Mouse (Mus musculus): Measurements from ENCODE around the gene Tenm4. TPM values are rescaled to one million over a fixed set of nuclear protein-coding genes. Genes with fewer than 3 reads are reported as not detected.
"Not testable (repeated sequence)": the region's sequence is repeated elsewhere in the genome, so short reads cannot be mapped to it uniquely, and the experiment has no call there.

Tenm4 gene
- polyA plus RNA-seq, 1 experiment from 2014 or later: 4.6 TPM

- 67% methylated on average over 2 of the region's 2 CpGs for WGBS
- H3K9ac ChIP-seq (ENCODE audit: low read depth, low read length): no peak overlapping the region
- no peaks in the 10 kb centered on the region for H3K27me3 ChIP-seq (replicated peaks; ENCODE audit: control insufficient read depth, insufficient read depth, low read length)
- H3K9me3 ChIP-seq (ENCODE audit: control insufficient read depth): no peaks in the 10 kb centered on the region
- no peak overlapping the region for H3K4me2 ChIP-seq (replicated peaks; ENCODE audit: low read depth)
- H3K4me1 ChIP-seq (replicated peaks; ENCODE audit: control insufficient read depth, insufficient read depth, low read length): no peaks in the 10 kb centered on the region
- no peak for ATAC-seq
- TF ChIP-seq CTCF (IDR thresholded peaks at IDR 0.05; ENCODE audit: low read depth): no peak
- H3K4me3 ChIP-seq (ENCODE audit: low read depth, low read length): no peak overlapping the region
- no peaks in the 10 kb centered on the region for H3K36me3 ChIP-seq (ENCODE audit: control insufficient read depth, insufficient read depth)
- H3K27ac ChIP-seq (ENCODE audit: low read depth, low read length): no peak overlapping the region
Observed at GRCm38 (mm10) chr7:96605316-96605715, 434.3 kb downstream of the Tenm4 start.

DNA sequence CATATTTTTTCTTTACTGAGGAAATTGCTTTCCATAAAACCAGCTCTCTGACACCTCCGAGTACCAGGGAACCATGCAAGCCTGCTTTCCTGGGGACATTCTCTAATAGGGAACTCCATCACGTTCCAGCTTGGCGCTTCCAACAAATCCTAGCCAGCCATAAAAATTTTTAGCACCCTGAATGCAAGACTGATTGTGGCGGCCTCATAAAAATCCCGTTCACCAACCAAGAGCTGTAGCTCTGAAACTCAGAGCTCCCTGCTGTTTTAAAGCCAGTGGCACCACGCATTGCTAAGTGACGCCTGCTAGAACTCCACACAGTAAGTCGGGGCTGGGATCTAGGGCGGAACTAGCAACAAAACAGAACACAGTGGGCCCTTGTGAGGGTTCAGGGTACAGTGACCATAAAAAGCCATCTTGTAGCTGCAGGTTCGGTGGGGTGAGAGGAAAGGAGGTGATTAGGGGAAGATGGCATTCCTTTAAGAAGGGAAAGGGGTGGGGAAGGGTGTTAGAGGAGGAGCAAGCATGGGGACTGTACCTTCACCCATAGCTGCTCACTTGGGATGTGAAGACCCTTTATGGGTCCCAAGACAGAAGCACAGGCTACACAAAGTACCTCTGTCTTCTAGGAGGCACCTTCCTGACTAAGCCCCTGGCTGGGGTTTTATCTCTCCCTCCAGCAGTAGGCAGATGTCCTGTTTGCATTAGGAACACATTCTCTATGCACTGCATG, 439.0 kb downstream of the Tenm4 start:
- TF ChIP-seq CTCF (IDR thresholded peaks at IDR 0.05; ENCODE audit: low read depth): no peak
- WGBS: 33% methylated on average over 10 of the region's 10 CpGs
- H3K36me3 ChIP-seq (ENCODE audit: control insufficient read depth, insufficient read depth): no peaks in the 10 kb centered on the region
- H3K4me1 ChIP-seq (replicated peaks; ENCODE audit: control insufficient read depth, insufficient read depth, low read length): no peaks in the 10 kb centered on the region
- no peak overlapping the region for H3K27ac ChIP-seq (ENCODE audit: low read depth, low read length)
- H3K4me3 ChIP-seq (ENCODE audit: low read depth, low read length): no peak overlapping the region
- no peak overlapping the region for H3K4me2 ChIP-seq (replicated peaks; ENCODE audit: low read depth)
- H3K9me3 ChIP-seq (ENCODE audit: control insufficient read depth): no peaks in the 10 kb centered on the region
- ATAC-seq: no peak
- H3K9ac ChIP-seq (ENCODE audit: low read depth, low read length): no peak overlapping the region
- H3K27me3 ChIP-seq (replicated peaks; ENCODE audit: control insufficient read depth, insufficient read depth, low read length): no peaks in the 10 kb centered on the region

DNA sequence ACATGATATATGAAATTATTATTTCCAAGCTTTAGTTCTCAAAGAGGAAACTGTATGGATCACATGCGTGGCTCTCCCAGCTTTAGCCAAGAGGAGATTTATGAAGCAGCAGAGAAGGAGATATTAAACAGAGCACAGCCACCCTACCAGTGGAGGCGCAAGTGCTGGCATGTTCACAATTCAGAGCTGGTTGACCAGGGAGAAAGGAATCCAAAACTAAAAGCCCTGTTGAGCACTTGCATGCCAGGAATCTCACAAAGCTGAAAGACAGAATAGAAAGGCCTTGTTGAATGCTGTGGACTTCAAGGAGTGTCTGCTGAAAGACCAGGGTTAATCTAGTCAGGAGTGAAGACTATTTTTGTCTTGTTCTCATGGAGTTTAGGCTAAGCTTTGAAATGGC, 446.3 kb downstream of the Tenm4 start:
- Histone ChIP-seq H3K4me3 (ENCODE audit: low read depth, low read length) (no peak overlapping the region), H3K27ac (ENCODE audit: low read depth, low read length) (no peak overlapping the region), H3K36me3 (ENCODE audit: control insufficient read depth, insufficient read depth) (no peaks in the 10 kb centered on the region), H3K9me3 (ENCODE audit: control insufficient read depth) (no peaks in the 10 kb centered on the region), H3K9ac (ENCODE audit: low read depth, low read length) (no peak overlapping the region), H3K27me3 (replicated peaks; ENCODE audit: control insufficient read depth, insufficient read depth, low read length) (no peaks in the 10 kb centered on the region), H3K4me1 (replicated peaks; ENCODE audit: control insufficient read depth, insufficient read depth, low read length) (no peaks in the 10 kb centered on the region), H3K4me2 (replicated peaks; ENCODE audit: low read depth) (no peak overlapping the region)
- TF ChIP-seq CTCF (IDR thresholded peaks at IDR 0.05; ENCODE audit: low read depth): 0 out of 2 replicates have a peak, but pooled peaks have one; percentile 2
- 76% methylated on average over 2 of the region's 2 CpGs for WGBS
- no peak for ATAC-seq

GRCm38 (mm10) chr7:96619930-96620472, 449.0 kb downstream of the Tenm4 start:
- 55% methylated on average over 4 of the region's 4 CpGs for WGBS
- H3K27me3 ChIP-seq (replicated peaks; ENCODE audit: control insufficient read depth, insufficient read depth, low read length): no peaks in the 10 kb centered on the region
- ATAC-seq: no peak
- no peaks in the 10 kb centered on the region for H3K9me3 ChIP-seq (ENCODE audit: control insufficient read depth)
- no peaks in the 10 kb centered on the region for H3K36me3 ChIP-seq (ENCODE audit: control insufficient read depth, insufficient read depth)
- no peak overlapping the region for H3K27ac ChIP-seq (ENCODE audit: low read depth, low read length)
- no peak for TF ChIP-seq CTCF (IDR thresholded peaks at IDR 0.05; ENCODE audit: low read depth)
- H3K4me2 ChIP-seq (replicated peaks; ENCODE audit: low read depth): no peak overlapping the region
- no peak overlapping the region for H3K9ac ChIP-seq (ENCODE audit: low read depth, low read length)
- H3K4me3 ChIP-seq (ENCODE audit: low read depth, low read length): no peak overlapping the region
- no peaks in the 10 kb centered on the region for H3K4me1 ChIP-seq (replicated peaks; ENCODE audit: control insufficient read depth, insufficient read depth, low read length)

GRCm38 (mm10) chr7:96626338-96626737, 455.3 kb downstream of the Tenm4 start:
- Histone ChIP-seq H3K9me3 (ENCODE audit: control insufficient read depth) (no peaks in the 10 kb centered on the region), H3K27me3 (replicated peaks; ENCODE audit: control insufficient read depth, insufficient read depth, low read length) (no peaks in the 10 kb centered on the region), H3K27ac (ENCODE audit: low read depth, low read length) (no peak overlapping the region), H3K4me2 (replicated peaks; ENCODE audit: low read depth) (no peak overlapping the region), H3K9ac (ENCODE audit: low read depth, low read length) (no peak overlapping the region), H3K4me1 (replicated peaks; ENCODE audit: control insufficient read depth, insufficient read depth, low read length) (no peaks in the 10 kb centered on the region), H3K4me3 (ENCODE audit: low read depth, low read length) (no peak overlapping the region), H3K36me3 (ENCODE audit: control insufficient read depth, insufficient read depth) (no peaks in the 10 kb centered on the region)
- no peak for TF ChIP-seq CTCF (IDR thresholded peaks at IDR 0.05; ENCODE audit: low read depth)
- ATAC-seq: no peak
- 71% methylated on average over 3 of the region's 3 CpGs for WGBS

GRCm38 (mm10) chr7:96630551-96630950, 459.5 kb downstream of the Tenm4 start:
- H3K27ac ChIP-seq (ENCODE audit: low read depth, low read length); H3K36me3 ChIP-seq (ENCODE audit: control insufficient read depth, insufficient read depth); ATAC-seq; H3K4me1 ChIP-seq (replicated peaks; ENCODE audit: control insufficient read depth, insufficient read depth, low read length); H3K4me3 ChIP-seq (ENCODE audit: low read depth, low read length); H3K27me3 ChIP-seq (replicated peaks; ENCODE audit: control insufficient read depth, insufficient read depth, low read length); H3K4me2 ChIP-seq (replicated peaks; ENCODE audit: low read depth); H3K9me3 ChIP-seq (ENCODE audit: control insufficient read depth); H3K9ac ChIP-seq (ENCODE audit: low read depth, low read length): not testable (repeated sequence)
- 90% methylated on average over 9 of the region's 9 CpGs for WGBS
